Mouse (Mus musculus) kidney, adult 2 months (tissue): ENCODE data around the gene Wdr90. TPM values are rescaled to one million over a fixed set of nuclear protein-coding genes. Genes with fewer than 3 reads are reported as not detected.

Experiments used
- DNase-seq: peaks from one replicate; pipeline ENCODE4 v3.0.0; 2021
- H3K27ac ChIP-seq: fragments of 200-500 bp; 2 replicates; pipeline ENCODE4 v1.5.1; 2012; ENCODE audit warnings: low read depth, low read length, control low read depth, inconsistent platforms; ENCODE audit not compliant: insufficient read depth
- H3K27me3 ChIP-seq: fragments of 200-500 bp; replicated peaks from 2 replicates; pipeline ENCODE4 v1.6.1; 2012; ENCODE audit warnings: mild to moderate bottlenecking, moderate library complexity, low read length, inconsistent platforms; ENCODE audit not compliant: control insufficient read depth, insufficient read depth
- H3K36me3 ChIP-seq: fragments of 200-500 bp; 2 replicates; pipeline ENCODE4 v1.6.1; 2012; ENCODE audit warnings: mild to moderate bottlenecking, moderate library complexity, low read length, inconsistent platforms; ENCODE audit not compliant: control insufficient read depth, insufficient read depth
- H3K4me1 ChIP-seq: fragments of 200-500 bp; 2 replicates; pipeline ENCODE4 v1.6.1; 2011; ENCODE audit warnings: low read length; ENCODE audit not compliant: control insufficient read depth, insufficient read depth
- H3K4me3 ChIP-seq: fragments of 200-500 bp; 2 replicates; pipeline ENCODE4 v1.5.1; 2011; ENCODE audit warnings: mild to moderate bottlenecking, low read depth, low read length, control low read depth; ENCODE audit not compliant: insufficient read depth
- CTCF ChIP-seq: fragments of 200-500 bp; conservative IDR thresholded peaks from 2 replicates; pipeline ENCODE4 v1.5.1; 2011; ENCODE audit warnings: low read depth, mild to moderate bottlenecking, control low read depth, low read length, moderate library complexity, mixed read lengths; ENCODE audit not compliant: insufficient read depth, insufficient read length
- POLR2A ChIP-seq: fragments of 200-500 bp; IDR thresholded peaks from one replicate; pipeline ENCODE4 v1.6.1; 2011; ENCODE audit warnings: low read depth, low read length, control low read depth
- WGBS: fragments of 180-500 bp; shearing (Covaris S2); methylation state at CpG from one replicate; pipeline ENCODE4 v1.1.7; 2018; 5-methylcytosine and 5-hydroxymethylcytosine counted together
- polyA plus RNA-seq: library from polyadenylated mRNA; depleted of rRNA; stranded (reverse); fragments of >200 nt; gene quantifications from 2 replicates; pipeline ENCODE4 v1.2.3, GENCODE M21; 2012

Gene Wdr90
- polyA plus RNA-seq, 1 experiment: 23.8 TPM

- H3K4me1 ChIP-seq: peaks cover 38% of the 10 kb centered on the region
- H3K27me3 ChIP-seq: no peaks in the 10 kb centered on the region
- peak overlapping the region; percentile 74 for H3K4me3 ChIP-seq
- H3K27ac ChIP-seq: peak overlapping the region; percentile 99
- TF ChIP-seq CTCF: no peak
- no peak for TF ChIP-seq POLR2A
- 11% methylated on average over 6 of the region's 6 CpGs for WGBS
- peak; percentile 91 for DNase-seq
- H3K36me3 ChIP-seq: no peaks in the 10 kb centered on the region; the same call in 1 of the 2 replicates
Observed at GRCm38 (mm10) chr17:25833961-25834594, 27.2 kb downstream of the Wdr90 start.

GRCm38 (mm10) chr17:25833291-25833663 lies 28.0 kb downstream of the Wdr90 start, which contains the start of gene Stub1:
TSS of gene Stub1 (minus strand) at chr17:25833404.
- H3K4me3 ChIP-seq: peak within 1 kb of the TSS; percentile 76
- peaks cover 37% of the 10 kb centered on the region for H3K4me1 ChIP-seq
- H3K27me3 ChIP-seq: no peaks in the 10 kb centered on the region
- peak within 1 kb of the TSS; percentile 99 for H3K27ac ChIP-seq
- H3K36me3 ChIP-seq: no peaks in the 10 kb centered on the region
- TF ChIP-seq POLR2A (peak; percentile 69), CTCF (no peak)
- DNase-seq: peak; percentile 98
- under 1% methylated on average over 24 of the region's 24 CpGs for WGBS

- peak; percentile 100 for DNase-seq
- Histone ChIP-seq H3K27me3 (no peaks in the 10 kb centered on the region), H3K27ac (peak overlapping the region; percentile 99), H3K4me3 (peak overlapping the region; percentile 76), H3K4me1 (peaks cover 34% of the 10 kb centered on the region), H3K36me3 (no peaks in the 10 kb centered on the region)
- TF ChIP-seq CTCF (no peak), POLR2A (peak; percentile 27)
- WGBS: under 1% methylated on average over 76 of the region's 77 CpGs
Observed at GRCm38 (mm10) chr17:25832436-25833290, 28.6 kb downstream of the Wdr90 start.

- peak; percentile 49 for DNase-seq
- Histone ChIP-seq H3K4me1 (peaks cover 34% of the 10 kb centered on the region), H3K27ac (no peak overlapping the region), H3K36me3 (no peaks in the 10 kb centered on the region), H3K27me3 (no peaks in the 10 kb centered on the region), H3K4me3 (peak overlapping the region; percentile 76)
- TF ChIP-seq CTCF (no peak), POLR2A (no peak)
- 37% methylated on average over 21 of the region's 21 CpGs for WGBS
Observed at GRCm38 (mm10) chr17:25831451-25832281, 29.6 kb downstream of the Wdr90 start.

- WGBS: 81% methylated on average over 14 of the region's 14 CpGs
- Histone ChIP-seq H3K4me3 (no peak overlapping the region), H3K27ac (no peak overlapping the region), H3K4me1 (peaks cover 26% of the 10 kb centered on the region), H3K36me3 (no peaks in the 10 kb centered on the region), H3K27me3 (no peaks in the 10 kb centered on the region)
- DNase-seq: peak; percentile 6
- TF ChIP-seq POLR2A: no peak
- TF ChIP-seq CTCF: no peak
Observed at GRCm38 (mm10) chr17:25830806-25831431, 30.4 kb downstream of the Wdr90 start.

- no peaks in the 10 kb centered on the region for H3K36me3 ChIP-seq
- no peak overlapping the region for H3K27ac ChIP-seq
- TF ChIP-seq POLR2A (no peak), CTCF (no peak)
- peaks cover 20% of the 10 kb centered on the region for H3K4me1 ChIP-seq
- no peak overlapping the region for H3K4me3 ChIP-seq
- peak; percentile 13 for DNase-seq
- WGBS: 71% methylated on average over 4 of the region's 4 CpGs
- H3K27me3 ChIP-seq: no peaks in the 10 kb centered on the region
Observed at GRCm38 (mm10) chr17:25830200-25830753, 31.0 kb downstream of the Wdr90 start.

GRCm38 (mm10) chr17:25829558-25830017 lies 31.7 kb downstream of the Wdr90 start:
- peak; percentile 23 for DNase-seq
- Histone ChIP-seq H3K36me3 (no peaks in the 10 kb centered on the region), H3K27me3 (no peaks in the 10 kb centered on the region), H3K4me3 (peak overlapping the region; percentile 67), H3K27ac (peak overlapping the region; percentile 72; the same call in 1 of the 2 replicates), H3K4me1 (peaks cover 13% of the 10 kb centered on the region)
- WGBS: 24% methylated on average over 8 of the region's 8 CpGs
- TF ChIP-seq CTCF (no peak), POLR2A (no peak)
